Mouse (Mus musculus) embryonic facial prominence, embryonic 14.5 days (tissue): ENCODE measurements around the gene Lgals3bp. TPM values are rescaled to one million over a fixed set of nuclear protein-coding genes. Genes with fewer than 3 reads are reported as not detected.

Source experiments
- ATAC-seq: fragments of 200-750 bp; cut with Nextera tagmentation; 2 replicates; pipeline ENCODE4 v1.8.0; 2017; ENCODE audit warnings: low read depth, moderate number of reproducible peaks, moderate TSS enrichment
- DNase-seq: peaks from one replicate; pipeline ENCODE4 v3.0.0-alpha.2; 2015; ENCODE audit warnings: low spot score
- H3K27ac ChIP-seq: fragments of 300-500 bp; sonication (generic); replicated peaks from 2 replicates; pipeline ENCODE4 v1.5.1; 2014; ENCODE audit warnings: low read depth, mild to moderate bottlenecking, low read length, moderate library complexity
- H3K27me3 ChIP-seq: fragments of 300-500 bp; sonication (generic); replicated peaks from 2 replicates; pipeline ENCODE4 v1.6.1; 2014; ENCODE audit warnings: low read length; ENCODE audit not compliant: control insufficient read depth, insufficient read depth
- H3K36me3 ChIP-seq: fragments of 300-500 bp; sonication (generic); 2 replicates; pipeline ENCODE4 v1.6.1; 2014; ENCODE audit warnings: low read length, mixed read lengths; ENCODE audit not compliant: control insufficient read depth, insufficient read depth
- H3K4me1 ChIP-seq: fragments of 300-500 bp; sonication (generic); 2 replicates; pipeline ENCODE4 v1.6.1; 2014; ENCODE audit warnings: antibody characterized with exemption, low read length; ENCODE audit not compliant: control insufficient read depth, insufficient read depth
- H3K4me2 ChIP-seq: fragments of 300-500 bp; sonication (generic); 2 replicates; pipeline ENCODE4 v1.6.1; 2014; ENCODE audit warnings: low read depth, mild to moderate bottlenecking, low read length, moderate library complexity, mixed read lengths
- H3K4me3 ChIP-seq: fragments of 300-500 bp; sonication (generic); 2 replicates; pipeline ENCODE4 v1.5.1; 2014; ENCODE audit warnings: low read depth, mild to moderate bottlenecking, low read length
- H3K9ac ChIP-seq: fragments of 300-500 bp; sonication (generic); 2 replicates; pipeline ENCODE4 v1.6.1; 2014; ENCODE audit warnings: low read depth, mild to moderate bottlenecking, low read length, moderate library complexity, mixed read lengths
- H3K9me3 ChIP-seq: fragments of 300-500 bp; sonication (generic); 2 replicates; pipeline ENCODE4 v1.6.1; 2016; ENCODE audit warnings: low read length; ENCODE audit not compliant: control insufficient read depth
- WGBS: fragments of 180-500 bp; shearing (Covaris S2); extraction: QIAGEN DNeasy Blood & Tissue Kit; methylation state at CpG from one replicate; pipeline ENCODE4 v1.1.7; 2014; 5-methylcytosine and 5-hydroxymethylcytosine counted together
- polyA plus RNA-seq: library from polyadenylated mRNA; unstranded; fragments of >200 nt; fragmentation: Nextera tagmentation; extraction: Ambion mirVana; gene quantifications from 2 replicates; pipeline ENCODE4 v1.2.1, GENCODE M21; 2014

Gene Lgals3bp
- polyA plus RNA-seq, 1 experiment from 2014 or later: 14.2 TPM

- Histone ChIP-seq H3K4me1 (peaks cover 56% of the 10 kb centered on the region), H3K9me3 (no peaks in the 10 kb centered on the region), H3K4me2 (no peak overlapping the region), H3K27ac (no peak overlapping the region), H3K27me3 (no peaks in the 10 kb centered on the region), H3K36me3 (no peaks in the 10 kb centered on the region), H3K4me3 (no peak overlapping the region), H3K9ac (no peak overlapping the region)
- peak; percentile 26; the same call in 1 of the 2 replicates for ATAC-seq
- peak; percentile 55 for DNase-seq
- WGBS: 33% methylated on average over 6 of the region's 6 CpGs
Observed at GRCm38 (mm10) chr11:118436471-118436935, 34.6 kb upstream of the Lgals3bp start.

GRCm38 (mm10) chr11:118434093-118434492 lies 32.2 kb upstream of the Lgals3bp start:
- Histone ChIP-seq H3K36me3 (no peaks in the 10 kb centered on the region), H3K9me3 (no peaks in the 10 kb centered on the region), H3K27me3 (no peaks in the 10 kb centered on the region), H3K27ac (peak overlapping the region; percentile 73), H3K4me3 (peak overlapping the region; percentile 15; the same call in 1 of the 2 replicates), H3K4me1 (peaks cover 72% of the 10 kb centered on the region), H3K9ac (no peak overlapping the region), H3K4me2 (peak overlapping the region; percentile 46)
- WGBS: 42% methylated on average over 13 of the region's 13 CpGs
- ATAC-seq: no peak
- DNase-seq: no peak

GRCm38 (mm10) chr11:118433398-118433868 lies 31.5 kb upstream of the Lgals3bp start:
- ATAC-seq: no peak

GRCm38 (mm10) chr11:118431100-118431948 lies 29.4 kb upstream of the Lgals3bp start:
- Histone ChIP-seq H3K9ac (peak overlapping the region; percentile 6), H3K9me3 (no peaks in the 10 kb centered on the region), H3K4me2 (no peak overlapping the region), H3K27ac (peak overlapping the region; percentile 41; the same call in 1 of the 2 replicates), H3K4me3 (no peak overlapping the region), H3K36me3 (no peaks in the 10 kb centered on the region), H3K27me3 (no peaks in the 10 kb centered on the region), H3K4me1 (peaks cover 67% of the 10 kb centered on the region)
- 59% methylated on average over 14 of the region's 16 CpGs for WGBS
- ATAC-seq (no peak; the same call in 1 of the 2 replicates), DNase-seq (peak; percentile 62)

More at GRCm38 (mm10) chr11:118433398-118433868, 31.5 kb upstream of the Lgals3bp start:
- Histone ChIP-seq H3K27me3 (no peaks in the 10 kb centered on the region), H3K9ac (no peak overlapping the region), H3K4me3 (peak overlapping the region; percentile 15; the same call in 1 of the 2 replicates), H3K9me3 (no peaks in the 10 kb centered on the region), H3K27ac (peak overlapping the region; percentile 73), H3K36me3 (no peaks in the 10 kb centered on the region), H3K4me2 (peak overlapping the region; percentile 46), H3K4me1 (peaks cover 73% of the 10 kb centered on the region)
- DNase-seq: peak; percentile 88
- WGBS: 55% methylated on average over 10 of the region's 10 CpGs

GRCm38 (mm10) chr11:118430291-118430885 lies 28.5 kb upstream of the Lgals3bp start:
- peak overlapping the region; percentile 64 for H3K4me2 ChIP-seq
- H3K9me3 ChIP-seq: no peaks in the 10 kb centered on the region
- H3K4me3 ChIP-seq: no peak overlapping the region
- DNase-seq: no peak
- 11% methylated on average over 4 of the region's 4 CpGs for WGBS
- ATAC-seq: no peak
- H3K27me3 ChIP-seq: no peaks in the 10 kb centered on the region
- peaks cover 65% of the 10 kb centered on the region for H3K4me1 ChIP-seq
- H3K27ac ChIP-seq: no peak overlapping the region
- H3K9ac ChIP-seq: 0 out of 2 replicates have a peak overlapping the region, but pooled peaks have one; percentile 45
- no peaks in the 10 kb centered on the region for H3K36me3 ChIP-seq

- no peaks in the 10 kb centered on the region for H3K36me3 ChIP-seq
- H3K4me1 ChIP-seq: peaks cover 68% of the 10 kb centered on the region
- ATAC-seq: no peak
- DNase-seq: no peak
- H3K4me3 ChIP-seq: peak overlapping the region; percentile 41
- WGBS: 43% methylated on average over 8 of the region's 8 CpGs
- H3K27ac ChIP-seq: peak overlapping the region; percentile 81
- peak overlapping the region; percentile 64 for H3K4me2 ChIP-seq
- peak overlapping the region; percentile 60 for H3K9ac ChIP-seq
- H3K9me3 ChIP-seq: no peaks in the 10 kb centered on the region
- H3K27me3 ChIP-seq: no peaks in the 10 kb centered on the region
Observed at GRCm38 (mm10) chr11:118428944-118429709, 27.2 kb upstream of the Lgals3bp start.

GRCm38 (mm10) chr11:118428460-118428868 lies 26.6 kb upstream of the Lgals3bp start:
- H3K9ac ChIP-seq: peak overlapping the region; percentile 60
- H3K9me3 ChIP-seq: no peaks in the 10 kb centered on the region
- ATAC-seq (0 out of 2 replicates have a peak, but pooled peaks have one; percentile 21), DNase-seq (no peak)
- peak overlapping the region; percentile 81 for H3K27ac ChIP-seq
- H3K4me3 ChIP-seq: peak overlapping the region; percentile 41
- peaks cover 68% of the 10 kb centered on the region for H3K4me1 ChIP-seq
- no peaks in the 10 kb centered on the region for H3K36me3 ChIP-seq
- WGBS: 3% methylated on average over 11 of the region's 11 CpGs
- H3K4me2 ChIP-seq: peak overlapping the region; percentile 64
- no peaks in the 10 kb centered on the region for H3K27me3 ChIP-seq

GRCm38 (mm10) chr11:118427986-118428385 lies 26.1 kb upstream of the Lgals3bp start, which contains the start of gene C1qtnf1:
Gene C1qtnf1 (plus strand): TSS chr11:118428203.
- WGBS: 2% methylated on average over 8 of the region's 8 CpGs
- ATAC-seq: 0 out of 2 replicates have a peak, but pooled peaks have one; percentile 34
- peaks cover 66% of the 10 kb centered on the region for H3K4me1 ChIP-seq

More at GRCm38 (mm10) chr11:118427986-118428385, 26.1 kb upstream of the Lgals3bp start, which contains the start of gene C1qtnf1:
- H3K27ac ChIP-seq: peak within 1 kb of the TSS; percentile 81
- no peaks in the 10 kb centered on the region for H3K9me3 ChIP-seq
- H3K36me3 ChIP-seq: no peaks in the 10 kb centered on the region
- H3K27me3 ChIP-seq: no peaks in the 10 kb centered on the region
- DNase-seq: peak; percentile 82
- H3K4me3 ChIP-seq: peak within 1 kb of the TSS; percentile 41
- H3K4me2 ChIP-seq: peak within 1 kb of the TSS; percentile 64
- H3K9ac ChIP-seq: peak within 1 kb of the TSS; percentile 60
